Mouse (Mus musculus): ENCODE results near the gene Chrnd.

The Chrnd gene

GRCm38 (mm10) chr1:87190429-87190828, at the start of gene Chrnd:
TSS of gene Chrnd (plus strand) at chr1:87190607.
- in situ Hi-C loops (cut with MseI, MboI) = no loop called here

GRCm38 (mm10) chr1:87141550-87141949, 48.9 kb upstream of the Chrnd start:
- in situ Hi-C loops (cut with MseI, MboI) = no loop called here

DNA sequence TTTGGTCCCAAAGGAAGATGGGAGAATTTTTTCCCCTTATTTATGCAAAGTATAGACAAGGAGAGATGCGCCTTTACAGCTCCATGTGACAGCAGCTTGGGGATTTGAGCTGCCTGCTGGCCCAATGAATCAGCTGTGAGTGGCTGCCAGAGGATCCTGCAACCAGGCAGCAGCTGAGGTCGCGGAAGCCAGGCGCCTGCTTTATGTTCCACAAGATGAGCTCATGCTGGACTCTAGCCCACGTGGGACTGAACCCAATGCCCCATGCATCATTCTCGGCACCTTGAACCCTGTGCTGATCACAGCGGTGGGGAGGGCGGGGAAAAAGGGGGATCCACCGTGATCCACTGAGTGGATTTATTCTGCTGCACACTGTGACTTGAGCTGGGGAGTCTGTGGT, 48.0 kb upstream of the Chrnd start:
- in situ Hi-C loops (cut with MseI, MboI) = no loop called here

DNA sequence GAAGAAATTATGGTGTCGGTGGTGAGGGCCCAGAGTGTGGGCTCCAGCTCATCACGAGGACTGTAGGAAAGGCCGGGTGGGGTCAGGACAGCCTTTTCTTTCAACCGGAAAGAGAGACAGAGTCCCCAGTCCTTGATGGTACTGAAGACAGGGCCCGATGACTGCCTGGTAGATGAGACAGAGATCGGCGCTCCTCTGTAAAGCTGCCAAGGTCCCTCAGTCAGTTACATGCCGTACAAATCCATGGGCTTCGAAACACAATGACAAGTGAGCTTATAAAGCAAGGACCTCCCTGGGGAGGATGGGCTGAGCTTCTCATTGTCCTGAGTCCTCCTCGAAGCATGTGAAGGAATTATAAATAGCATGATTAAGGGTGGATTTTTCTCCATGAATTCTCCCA, 47.3 kb upstream of the Chrnd start:
- in situ Hi-C loops (cut with MseI, MboI) = no loop called here

DNA sequence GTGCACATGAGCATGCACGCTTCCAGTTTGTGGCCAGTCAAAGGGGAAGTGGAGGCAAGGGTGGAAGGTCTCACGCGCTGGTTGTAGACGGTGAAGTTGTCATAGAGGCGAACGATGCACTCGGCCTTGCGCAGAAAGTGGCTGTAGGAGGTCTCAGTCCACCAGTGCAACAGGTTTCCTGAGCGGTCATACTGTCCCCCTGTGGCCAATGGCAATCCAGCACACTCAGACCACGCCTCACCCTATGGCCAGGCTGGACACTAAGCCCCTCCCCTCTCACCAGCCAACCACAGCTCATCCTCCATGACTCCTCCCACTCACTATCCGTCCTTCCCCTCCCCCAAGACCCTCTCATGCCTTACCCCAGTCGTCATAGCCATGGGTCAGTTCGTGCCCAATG, 41.0 kb upstream of the Chrnd start:
- in situ Hi-C loops (cut with MseI, MboI) = no loop called here

DNA sequence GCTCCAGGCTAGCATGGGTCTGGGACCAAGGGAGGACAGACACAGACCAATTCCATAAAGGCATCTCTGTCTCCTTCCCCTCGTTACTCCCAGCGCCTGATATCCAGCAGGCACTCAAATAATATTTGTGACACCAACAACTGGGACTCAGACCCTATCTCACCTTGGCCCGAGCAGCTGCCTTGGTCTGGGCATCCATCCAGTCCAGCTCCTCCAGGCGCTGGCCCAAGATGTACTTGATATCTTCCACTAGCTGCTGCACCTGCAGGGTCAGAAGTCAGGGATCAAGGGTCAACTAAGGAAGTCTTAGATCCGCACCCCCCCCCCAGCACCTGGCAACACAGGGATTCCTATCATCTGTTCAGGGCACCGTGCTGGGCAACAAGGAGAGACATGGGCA, 39.1 kb upstream of the Chrnd start:
- in situ Hi-C loops (cut with MseI, MboI) = no loop called here

GRCm38 (mm10) chr1:87153776-87154500, 36.5 kb upstream of the Chrnd start:
- in situ Hi-C loops (cut with MseI, MboI) = no loop called here

DNA sequence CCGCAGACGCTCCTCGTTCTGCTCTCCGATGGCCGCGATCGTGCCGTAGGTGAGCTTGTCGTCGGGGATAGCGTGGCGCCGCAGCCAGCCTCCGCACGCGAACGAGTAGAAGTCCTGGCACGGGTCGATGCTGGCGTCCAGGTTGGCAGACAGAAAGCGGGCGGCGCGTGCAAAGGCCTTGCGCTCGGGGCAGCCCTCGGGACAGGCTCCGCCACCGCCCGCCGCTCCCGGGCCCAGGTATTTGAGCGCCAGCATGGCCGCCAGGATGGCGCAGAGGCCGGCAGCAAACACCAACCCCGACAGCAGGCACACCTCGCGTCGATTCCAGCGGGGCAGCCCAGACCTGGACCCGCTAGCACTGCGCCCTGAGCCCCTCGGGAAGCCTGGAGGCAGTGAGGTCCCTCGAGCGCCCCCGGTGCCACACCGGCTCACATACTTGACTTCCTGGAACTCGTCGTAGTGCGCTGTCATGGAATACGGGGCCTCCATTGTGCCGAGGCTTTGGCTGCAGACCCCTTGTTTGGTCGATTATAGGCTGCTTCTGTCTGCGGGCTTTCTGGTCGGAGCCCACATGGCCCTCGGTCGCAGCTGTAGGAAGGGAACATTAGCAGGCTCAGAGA, 35.8 kb upstream of the Chrnd start:
- in situ Hi-C loops (cut with MseI, MboI) = no loop called here

- in situ Hi-C loops (cut with MseI, MboI) = no loop called here
Observed at GRCm38 (mm10) chr1:87155531-87156198, 34.7 kb upstream of the Chrnd start.

GRCm38 (mm10) chr1:87156199-87156587, 34.2 kb upstream of the Chrnd start, which contains the start of gene Ecel1:
TSS of gene Ecel1 (minus strand) at chr1:87156521.
- in situ Hi-C loops (cut with MseI, MboI) = no loop called here

GRCm38 (mm10) chr1:87159396-87159795, 31.0 kb upstream of the Chrnd start:
- in situ Hi-C loops (cut with MseI, MboI) = no loop called here

GRCm38 (mm10) chr1:87164164-87164795, 26.1 kb upstream of the Chrnd start:
- in situ Hi-C loops (cut with MseI, MboI) = no loop called here

DNA sequence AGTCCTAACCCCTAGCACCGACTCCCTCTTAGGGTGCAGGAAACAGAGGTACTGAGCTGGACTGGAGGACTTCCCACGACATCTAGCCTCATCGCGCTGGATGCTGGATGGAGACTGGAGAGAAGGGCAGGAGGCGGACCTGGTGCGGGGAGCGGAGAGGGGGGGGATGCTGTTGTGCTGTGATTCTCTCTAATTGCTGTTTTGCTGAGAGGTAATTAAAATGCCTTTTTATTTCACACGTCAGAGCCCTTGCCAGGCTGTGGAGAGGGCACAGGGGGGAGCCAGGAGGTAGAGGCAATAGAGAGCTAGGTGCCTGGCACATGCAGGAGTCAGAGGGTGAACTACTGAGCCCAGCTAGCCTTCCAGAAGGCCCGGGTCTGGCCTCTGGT, 25.6 kb upstream of the Chrnd start:
- in situ Hi-C loops (cut with MseI, MboI) = no loop called here

DNA sequence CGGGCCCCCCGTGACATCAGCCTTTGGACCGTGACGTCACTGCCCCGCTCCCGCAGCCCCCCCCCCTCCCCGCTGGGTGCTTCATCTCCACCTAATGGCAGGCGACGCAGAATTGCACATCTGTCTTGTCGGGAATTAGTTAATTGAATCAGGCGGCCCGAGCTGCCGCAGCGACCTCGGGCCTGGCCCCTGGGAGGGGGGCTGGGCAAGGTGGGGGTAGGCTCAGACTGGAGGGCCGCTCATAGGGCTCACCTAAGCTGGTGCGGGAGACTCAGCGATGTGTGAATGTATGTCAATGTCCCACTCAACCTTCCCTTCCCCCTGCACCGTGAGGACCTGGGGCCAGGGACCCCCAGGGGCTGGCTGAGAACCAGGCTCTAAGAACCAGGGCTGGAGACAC, 19.9 kb upstream of the Chrnd start:
- in situ Hi-C loops (cut with MseI, MboI) = no loop called here

DNA sequence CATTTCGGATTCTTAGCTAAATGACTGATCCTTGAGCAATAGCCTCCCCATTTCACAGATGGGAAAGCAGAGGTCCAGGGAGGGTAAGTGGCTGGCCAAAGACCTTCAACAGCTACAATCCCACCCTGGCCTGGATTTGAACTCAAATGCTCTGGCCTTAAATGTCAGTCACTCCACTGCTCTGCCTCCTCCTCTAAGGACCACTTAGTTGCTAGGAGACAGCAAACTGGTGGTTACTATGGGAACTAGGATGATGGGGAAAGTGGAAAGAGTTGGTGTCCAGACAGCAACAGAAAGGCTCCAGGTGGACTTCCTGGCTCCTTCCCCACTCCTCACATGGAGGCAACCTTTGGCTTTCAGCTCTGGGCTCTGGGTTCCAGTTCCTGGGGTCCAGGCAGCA, 19.1 kb upstream of the Chrnd start:
- in situ Hi-C loops (cut with MseI, MboI) = no loop called here

DNA sequence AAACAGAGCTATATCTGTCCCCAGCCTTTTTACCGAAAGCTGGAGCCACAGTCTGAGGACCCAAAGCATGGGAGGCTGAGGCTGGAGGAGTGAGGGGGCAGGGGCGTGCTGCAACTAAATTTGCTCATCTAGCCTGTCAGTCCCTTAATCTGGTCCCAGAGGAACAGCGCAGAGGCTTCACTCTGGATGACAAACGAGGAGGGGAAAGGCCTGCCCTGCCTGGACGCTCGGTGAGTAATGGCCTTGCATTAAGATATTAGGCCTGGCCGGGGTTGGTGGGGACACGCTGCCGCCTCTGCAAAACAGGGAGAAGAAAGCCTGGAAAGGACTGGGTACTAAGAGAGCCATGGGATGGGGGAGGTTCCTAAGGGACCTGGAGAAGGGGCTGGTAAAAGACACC, 18.1 kb upstream of the Chrnd start:
- in situ Hi-C loops (cut with MseI, MboI) = no loop called here

DNA sequence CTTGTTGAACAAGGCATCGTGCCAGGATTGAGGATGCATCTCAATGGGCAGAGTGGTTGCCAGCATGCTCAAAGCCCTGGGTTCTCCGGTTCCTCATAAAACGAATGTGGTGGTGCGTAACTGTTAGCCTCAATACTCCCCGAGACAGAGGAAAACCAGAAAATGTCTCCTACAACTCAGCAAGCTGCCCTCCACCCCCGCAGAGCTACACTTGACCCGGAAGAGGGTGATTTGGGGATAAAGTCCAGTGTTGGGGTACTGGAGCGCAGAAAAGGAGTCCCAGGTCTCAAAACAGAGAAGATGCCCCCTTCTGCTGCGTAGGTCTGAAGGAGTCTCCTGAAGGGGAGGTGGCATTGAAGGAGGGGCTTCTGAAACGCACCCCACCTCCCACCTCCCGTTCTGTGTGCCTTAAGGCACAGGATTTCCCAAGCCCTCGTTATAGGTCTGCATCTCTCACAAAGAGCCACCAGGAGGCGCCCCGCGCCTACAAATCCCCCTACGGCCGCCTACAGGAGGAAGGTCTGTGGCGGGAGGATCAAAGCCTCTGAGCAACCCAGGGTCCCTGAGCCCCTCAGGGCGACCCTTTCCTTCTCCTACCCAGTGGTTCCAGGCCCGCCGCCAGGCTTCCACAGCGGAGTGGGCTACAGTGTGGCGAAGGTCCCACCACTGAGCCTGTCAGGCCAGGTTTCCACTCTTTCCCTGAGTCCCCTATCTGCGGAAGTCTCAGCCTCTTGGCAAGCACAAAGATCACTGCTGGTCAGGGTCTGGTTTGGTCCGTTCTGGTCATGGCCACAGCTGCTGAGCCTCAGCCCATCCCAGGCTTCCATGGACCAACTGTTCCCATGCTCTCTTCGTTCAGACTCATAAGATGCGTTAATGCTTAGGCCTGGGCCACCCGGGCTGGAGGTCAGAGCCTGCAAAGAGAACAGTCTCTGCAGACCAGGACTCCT, 16.1 kb upstream of the Chrnd start:
- in situ Hi-C loops (cut with MseI, MboI) = no loop called here

- in situ Hi-C loops (cut with MseI, MboI) = no loop called here
Observed at GRCm38 (mm10) chr1:87175852-87176292, 14.5 kb upstream of the Chrnd start.

DNA sequence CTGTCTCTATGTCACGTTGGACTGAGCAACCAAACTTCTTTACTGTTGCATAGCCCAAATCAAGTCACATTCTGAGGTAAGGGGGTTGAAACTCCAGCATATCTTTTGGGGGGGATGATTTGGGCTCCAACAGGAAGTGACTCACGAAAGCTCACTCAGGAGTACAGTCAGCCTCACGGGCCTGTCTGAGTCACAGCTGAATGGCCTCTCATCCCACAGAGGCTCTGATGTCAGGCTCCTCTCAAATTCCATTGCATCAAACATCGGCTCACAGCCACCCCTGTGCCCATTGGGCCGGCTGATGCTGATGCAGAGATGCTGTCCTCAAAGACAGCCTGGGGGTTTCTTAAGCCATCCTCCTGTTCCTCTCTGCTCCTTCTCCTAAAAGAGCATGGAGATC, 9.5 kb upstream of the Chrnd start:
- in situ Hi-C loops (cut with MseI, MboI) = loop anchor here in 1 of 2 experiments (5.0 kb wide), 1 partner anchor 74 kb away; no protein-coding TSS in a partner anchor

DNA sequence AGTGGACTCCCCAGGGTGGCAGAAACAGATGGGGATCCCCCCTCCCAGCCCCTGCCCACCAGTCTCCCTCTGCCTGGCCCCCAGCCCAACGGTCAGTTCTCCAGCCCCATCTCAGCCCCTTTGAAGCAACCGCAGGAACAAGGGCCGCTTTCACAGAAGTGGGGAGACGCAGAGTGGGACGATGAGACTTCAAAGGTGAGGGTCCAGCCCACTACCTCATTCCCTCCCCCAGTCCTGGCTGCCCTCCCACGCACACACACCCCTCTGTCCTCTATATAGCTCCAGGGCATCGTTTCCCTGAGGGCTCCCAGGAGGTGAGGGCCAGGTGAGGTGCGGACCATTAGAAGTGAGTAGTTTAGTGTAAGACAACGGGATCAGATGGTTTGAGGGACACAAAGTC, 7.4 kb upstream of the Chrnd start, which contains the start of gene Prss56:
Gene Prss56, plus strand, starts transcription at position 301 of the 400 bp plus-strand sequence.
- in situ Hi-C loops (cut with MseI, MboI) = loop anchor here in 1 of 2 experiments (5.0 kb wide), 1 partner anchor 76 kb away; no protein-coding TSS in a partner anchor

Measured in mouse trophoblast stem cell (cell line).